Mouse (Mus musculus) E14TG2a.4 (cell line): Measurements from ENCODE around the gene Tmem82.

Experiments
- H3K27me3 ChIP-seq: 2 replicates; pipeline ENCODE4 v1.6.1; 2014; ENCODE audit warnings: low read length, control low read depth; ENCODE audit not compliant: insufficient read depth
- H3K36me3 ChIP-seq: 2 replicates; pipeline ENCODE4 v1.6.1; 2014; ENCODE audit warnings: low read length, control low read depth; ENCODE audit not compliant: insufficient read depth
- H3K4me1 ChIP-seq: replicated peaks from 2 replicates; pipeline ENCODE4 v1.6.1; 2014; ENCODE audit warnings: low read depth, low read length, control low read depth
- H3K4me3 ChIP-seq: replicated peaks from 2 replicates; pipeline ENCODE4 v1.5.1; 2014; ENCODE audit warnings: mild to moderate bottlenecking, low read length
- H3K9me3 ChIP-seq: 2 replicates; pipeline ENCODE4 v1.6.1; 2014; ENCODE audit warnings: low read length, control low read depth
- CTCF ChIP-seq: conservative IDR thresholded peaks from 2 replicates; pipeline ENCODE4 v1.5.1; 2014; ENCODE audit warnings: low read length
- NANOG ChIP-seq: IDR thresholded peaks from 2 replicates; pipeline ENCODE4 v1.6.1; 2014; ENCODE audit warnings: borderline replicate concordance, low read length, mixed read lengths
- POU5F1 ChIP-seq: IDR thresholded peaks from 2 replicates; pipeline ENCODE4 v1.6.1; 2014; ENCODE audit warnings: low read length, borderline replicate concordance

Gene Tmem82

GRCm38 (mm10) chr4:141617299-141617698, 1.1 kb downstream of the Tmem82 start:
- peak overlapping the region; percentile 78 for H3K4me3 ChIP-seq
- no peaks in the 10 kb centered on the region for H3K9me3 ChIP-seq
- peaks cover 11% of the 10 kb centered on the region; the same call in 1 of the 2 replicates for H3K36me3 ChIP-seq
- peak; percentile 61 for TF ChIP-seq CTCF
- TF ChIP-seq NANOG, result no peak
- H3K27me3 ChIP-seq, result 0 out of 2 replicates have a peak, but pooled peaks cover 5% of the 10 kb centered on the region
- H3K4me1 ChIP-seq, result peaks cover 51% of the 10 kb centered on the region

GRCm38 (mm10) chr4:141616811-141617210, 1.6 kb downstream of the Tmem82 start:
- H3K4me3 ChIP-seq, result 0 out of 2 replicates have a peak overlapping the region, but pooled peaks have one; percentile 52
- 0 out of 2 replicates have a peak, but pooled peaks cover 5% of the 10 kb centered on the region for H3K27me3 ChIP-seq
- H3K36me3 ChIP-seq, result peaks cover 11% of the 10 kb centered on the region; the same call in 1 of the 2 replicates
- no peaks in the 10 kb centered on the region for H3K9me3 ChIP-seq
- peaks cover 49% of the 10 kb centered on the region for H3K4me1 ChIP-seq
- TF ChIP-seq POU5F1 (no peak), NANOG (no peak), CTCF (no peak)

- TF ChIP-seq POU5F1 (no peak), CTCF (no peak), NANOG (no peak)
- Histone ChIP-seq H3K36me3 (peaks cover 11% of the 10 kb centered on the region; the same call in 1 of the 2 replicates), H3K4me3 (no peak overlapping the region), H3K4me1 (peaks cover 49% of the 10 kb centered on the region), H3K27me3 (0 out of 2 replicates have a peak, but pooled peaks cover 8% of the 10 kb centered on the region), H3K9me3 (no peaks in the 10 kb centered on the region)
These were observed 3.5 kb downstream of the Tmem82 start for GRCm38 (mm10) chr4:141614946-141615345.

GRCm38 (mm10) chr4:141609538-141609937, 8.9 kb downstream of the Tmem82 start:
- TF ChIP-seq POU5F1 (no peak), CTCF (no peak), NANOG (no peak)
- Histone ChIP-seq H3K4me1 (peaks cover 29% of the 10 kb centered on the region), H3K27me3 (0 out of 2 replicates have a peak, but pooled peaks cover 3% of the 10 kb centered on the region), H3K4me3 (no peak overlapping the region), H3K9me3 (no peaks in the 10 kb centered on the region; the same call in 1 of the 2 replicates), H3K36me3 (peaks cover 7% of the 10 kb centered on the region; the same call in 1 of the 2 replicates)

- Histone ChIP-seq H3K27me3 (no peaks in the 10 kb centered on the region), H3K36me3 (no peaks in the 10 kb centered on the region), H3K4me1 (peaks cover 53% of the 10 kb centered on the region), H3K9me3 (no peaks in the 10 kb centered on the region; the same call in 1 of the 2 replicates), H3K4me3 (no peak within 1 kb of the TSS)
- TF ChIP-seq POU5F1 (no peak), CTCF (no peak), NANOG (no peak)
These were observed 12.6 kb downstream of the Tmem82 start, which contains the start of gene Fblim1 for GRCm38 (mm10) chr4:141605861-141606260. TSS of gene Fblim1 (minus strand) at chr4:141606096.

- no peaks in the 10 kb centered on the region for H3K36me3 ChIP-seq
- no peaks in the 10 kb centered on the region for H3K27me3 ChIP-seq
- no peak for TF ChIP-seq POU5F1
- TF ChIP-seq NANOG, result no peak
- TF ChIP-seq CTCF, result no peak
- peaks cover 58% of the 10 kb centered on the region for H3K4me1 ChIP-seq
- no peaks in the 10 kb centered on the region; the same call in 1 of the 2 replicates for H3K9me3 ChIP-seq
- H3K4me3 ChIP-seq, result no peak overlapping the region
These were observed 13.0 kb downstream of the Tmem82 start for GRCm38 (mm10) chr4:141605421-141605820.

- no peak for TF ChIP-seq NANOG
- TF ChIP-seq CTCF, result no peak
- no peaks in the 10 kb centered on the region for H3K27me3 ChIP-seq
- H3K4me3 ChIP-seq, result 0 out of 2 replicates have a peak overlapping the region, but pooled peaks have one; percentile 4
- H3K9me3 ChIP-seq, result no peaks in the 10 kb centered on the region; the same call in 1 of the 2 replicates
- H3K4me1 ChIP-seq, result peaks cover 60% of the 10 kb centered on the region
- no peaks in the 10 kb centered on the region for H3K36me3 ChIP-seq
These were observed 13.9 kb downstream of the Tmem82 start for GRCm38 (mm10) chr4:141604493-141604892.

- H3K27me3 ChIP-seq, result no peaks in the 10 kb centered on the region
- H3K4me3 ChIP-seq, result 0 out of 2 replicates have a peak overlapping the region, but pooled peaks have one; percentile 4
- no peaks in the 10 kb centered on the region; the same call in 1 of the 2 replicates for H3K9me3 ChIP-seq
- TF ChIP-seq NANOG, result no peak
- TF ChIP-seq CTCF, result no peak
- no peak for TF ChIP-seq POU5F1
- no peaks in the 10 kb centered on the region for H3K36me3 ChIP-seq
- peaks cover 58% of the 10 kb centered on the region for H3K4me1 ChIP-seq
These were observed 14.5 kb downstream of the Tmem82 start for GRCm38 (mm10) chr4:141603921-141604320.
